Mouse (Mus musculus) stomach, postnatal 0 days (tissue): ENCODE results near the gene Col25a1.

Source experiments
- CTCF ChIP-seq: IDR thresholded peaks from 2 replicates; pipeline ENCODE4 v1.5.1; 2016; ENCODE audit warnings: antibody characterized with exemption, low read depth, mild to moderate bottlenecking, moderate library complexity
- EP300 ChIP-seq: optimal IDR thresholded peaks from 2 replicates; pipeline ENCODE3; 2016; ENCODE audit warnings: antibody characterized with exemption

DNA sequence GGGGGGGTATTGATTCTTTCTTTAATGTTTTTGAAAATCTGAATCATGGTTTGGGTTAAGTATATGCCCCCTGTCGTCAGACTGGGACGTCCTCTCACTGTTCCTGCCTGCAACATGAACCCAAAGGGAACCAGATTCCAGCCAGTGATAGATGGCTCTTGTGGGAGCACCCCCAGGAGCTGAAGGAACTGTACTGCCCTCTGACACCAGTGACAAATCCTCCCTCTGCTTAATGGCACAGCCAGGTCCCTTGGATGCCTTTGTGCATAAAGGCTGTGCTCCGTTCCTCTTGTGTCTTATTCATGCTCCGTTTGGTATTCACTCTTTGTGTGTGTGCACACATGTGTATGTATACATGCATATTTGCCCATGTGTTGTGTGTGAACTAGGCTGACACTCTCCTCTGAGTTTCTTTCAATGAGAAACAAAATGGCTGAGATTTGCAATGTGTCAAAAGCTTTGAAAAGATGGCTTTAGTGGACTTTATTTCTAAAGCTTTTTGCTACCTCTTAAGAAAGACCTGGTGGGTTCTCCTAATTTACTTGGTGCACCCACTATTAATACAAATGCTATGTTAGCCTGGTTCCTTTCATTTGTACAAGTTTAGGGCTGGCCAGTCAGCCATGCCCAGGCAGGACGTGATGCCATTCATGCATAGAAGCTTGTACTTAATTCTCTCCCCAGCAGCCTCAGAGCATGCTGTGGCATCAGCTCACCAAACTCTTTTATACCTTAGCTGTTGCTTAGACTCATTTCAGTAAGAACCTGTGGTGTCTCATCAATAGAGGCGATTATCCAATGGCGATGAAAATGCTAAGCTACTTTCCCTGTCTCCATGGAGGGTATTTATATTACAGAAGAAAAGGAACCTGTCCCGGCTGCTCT is 273.5 kb downstream of the Col25a1 start:
- TF ChIP-seq CTCF (no peak), EP300 (no peak)
